Mouse (Mus musculus) layer of hippocampus, postnatal 10 days (tissue): Measurements from ENCODE around the gene Gm9045. TPM values are rescaled to one million over a fixed set of nuclear protein-coding genes. Genes with fewer than 3 reads are reported as not detected.
"Not testable (repeated sequence)": the region's sequence is repeated elsewhere in the genome, so short reads cannot be mapped to it uniquely, and the experiment has no call there.

Experiments used
- DNase-seq, 2 experiments: peaks; one replicate each; pipeline ENCODE4 v3.0.0; 2021; ENCODE audit warnings: low spot score in 2 of 2
- long read RNA-seq: library from polyadenylated mRNA; stranded (forward); transcript quantifications from one replicate; pipeline ENCODE4 v2.0.0, GENCODE M21; 2023
- total RNA-seq, 2 experiments: library from RNA; stranded (reverse); gene quantifications; 2 replicates each; pipeline ENCODE4 v1.2.3; 2021

Gm9045 gene
- not detected for total RNA-seq
- long read RNA-seq: 0 reads

GRCm38 (mm10) chr10:118337731-118338130 is at the start of gene Gm9045:
Gene Gm9045 (minus strand): TSS chr10:118337831.
- not testable (repeated sequence) for DNase-seq

GRCm38 (mm10) chr10:118370443-118370842 is 32.8 kb upstream of the Gm9045 start:
- DNase-seq: peak; percentile 87 to 89

GRCm38 (mm10) chr10:118369518-118369917 is 31.9 kb upstream of the Gm9045 start:
- no peak for DNase-seq

- DNase-seq: not testable (repeated sequence)
Measured at GRCm38 (mm10) chr10:118354005-118354404, 16.4 kb upstream of the Gm9045 start, which contains the start of gene Gm9049. Gene Gm9049 (minus strand): TSS chr10:118354105.

GRCm38 (mm10) chr10:118348579-118348978 is 10.9 kb upstream of the Gm9045 start, which contains the start of gene Gm9048:
Gene Gm9048 (minus strand): TSS chr10:118348679.
- not testable (repeated sequence) for DNase-seq

GRCm38 (mm10) chr10:118343155-118343554 is 5.5 kb upstream of the Gm9045 start, which contains the start of gene Gm9046:
Gene Gm9046 (minus strand): TSS chr10:118343255.
- not testable (repeated sequence) for DNase-seq

- not testable (repeated sequence) for DNase-seq
Measured at GRCm38 (mm10) chr10:118332308-118332707, 5.3 kb downstream of the Gm9045 start, which contains the start of gene Gm9044. Gene Gm9044 (minus strand): TSS chr10:118332408.

- DNase-seq: not testable (repeated sequence)
Measured at GRCm38 (mm10) chr10:118326869-118327268, 10.8 kb downstream of the Gm9045 start, which contains the start of gene Gm9040. Gene Gm9040 (minus strand): TSS chr10:118326969.

GRCm38 (mm10) chr10:118319024-118319423 is 18.6 kb downstream of the Gm9045 start:
- DNase-seq: no peak

GRCm38 (mm10) chr10:118302133-118302532 is 35.5 kb downstream of the Gm9045 start:
- not testable (repeated sequence) for DNase-seq

GRCm38 (mm10) chr10:118294938-118295337 is 42.7 kb downstream of the Gm9045 start, which contains the start of gene Iltifb:
Gene Iltifb (minus strand): TSS chr10:118295038.
- DNase-seq: no peak

Other genes starting within 250 kb of the Gm9045 start
- 10 to 100 TPM; 13.2 to 15.2 TPM for gene Mdm1, start 196.0 kb downstream of the Gm9045 start, total RNA-seq
- gene Il22, start 132.9 kb downstream of the Gm9045 start, total RNA-seq: not detected
- gene Gm32717, start 97.1 kb downstream of the Gm9045 start, total RNA-seq: under 1 TPM; 0.69 to 0.78 TPM
- under 1 TPM; 0.69 to 0.78 TPM for gene Gm32802, start 79.1 kb downstream of the Gm9045 start, total RNA-seq
- gene Iltifb, start 42.8 kb downstream of the Gm9045 start, total RNA-seq: not detected
- not detected for gene Gm9040, start 10.9 kb downstream of the Gm9045 start, total RNA-seq
- not detected for gene Gm9044, start 5.4 kb downstream of the Gm9045 start, total RNA-seq
- gene Gm9046, start 5.4 kb upstream of the Gm9045 start, total RNA-seq: not detected
- gene Gm9048, start 10.8 kb upstream of the Gm9045 start, total RNA-seq: not detected
- not detected for gene Gm9049, start 16.3 kb upstream of the Gm9045 start, total RNA-seq
- gene Ifng, start 103.2 kb upstream of the Gm9045 start, total RNA-seq: not detected